Mouse (Mus musculus) c-Kit-negative CD71-positive TER-119-positive erythroid progenitor cells, embryonic 14.5 days (primary cell): Measurements from ENCODE around the gene St8sia1.

ENCODE experiments used
- DNase-seq: peaks from one replicate; pipeline ENCODE4 v3.0.0-alpha.2; 2013; ENCODE audit warnings: low read depth, low spot score

The St8sia1 gene

DNA sequence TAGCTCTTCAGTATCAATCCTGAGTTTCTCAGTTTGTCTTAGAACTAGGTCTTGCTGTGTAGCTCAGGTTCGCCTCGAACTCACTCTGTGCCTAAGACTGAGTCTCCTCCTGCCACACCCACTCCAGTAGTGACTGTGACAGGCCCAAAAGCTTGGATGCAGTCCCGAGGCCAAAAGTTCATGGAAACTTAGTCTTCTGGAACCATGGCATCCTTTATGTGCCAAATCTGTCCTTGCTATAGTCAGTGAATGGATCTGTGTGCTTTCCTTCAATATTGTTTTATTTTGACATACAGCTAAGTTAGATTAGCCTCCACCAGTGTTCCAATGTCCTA is 54.5 kb downstream of the St8sia1 start:
- DNase-seq = no peak

DNA sequence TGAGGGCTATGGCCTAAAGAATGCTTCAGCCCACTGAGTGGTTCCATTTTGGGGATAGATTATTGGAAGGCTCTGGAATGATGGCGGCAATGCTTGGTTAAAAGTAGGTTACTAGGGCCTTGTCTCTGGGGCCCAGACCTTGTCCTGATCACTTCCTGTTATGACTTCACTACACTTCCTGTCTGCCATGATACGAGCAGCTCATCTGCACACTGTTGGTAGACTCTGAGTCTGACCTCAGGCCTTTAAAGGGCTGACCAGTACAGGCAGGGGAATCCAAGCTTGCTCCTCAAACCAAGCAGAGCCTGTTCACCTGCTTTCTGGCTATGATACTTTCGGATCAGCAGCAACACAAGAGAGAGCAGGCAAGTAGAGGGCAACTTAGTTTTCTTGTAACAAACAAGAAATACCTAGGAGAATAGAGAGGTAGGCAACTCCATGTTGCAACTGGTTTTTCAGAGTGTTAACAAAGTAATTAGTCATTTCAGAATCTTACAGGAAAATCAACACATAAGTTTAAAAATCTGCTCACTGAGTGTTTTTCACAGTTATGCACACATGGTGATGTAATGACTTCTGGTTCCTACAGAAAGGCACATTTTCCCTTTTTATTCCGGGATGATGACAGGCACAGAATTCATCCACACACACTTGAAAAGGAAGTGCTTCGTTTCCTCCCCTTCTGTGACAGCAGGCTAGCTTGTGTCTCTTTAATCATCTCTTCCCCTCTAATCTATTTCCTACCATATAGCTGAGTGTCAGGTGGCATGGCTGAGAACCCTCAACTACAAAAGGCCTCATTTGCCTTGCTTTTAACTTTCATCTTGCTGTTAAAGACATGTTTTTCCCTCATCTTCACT is 55.1 kb downstream of the St8sia1 start:
- no peak for DNase-seq

DNA sequence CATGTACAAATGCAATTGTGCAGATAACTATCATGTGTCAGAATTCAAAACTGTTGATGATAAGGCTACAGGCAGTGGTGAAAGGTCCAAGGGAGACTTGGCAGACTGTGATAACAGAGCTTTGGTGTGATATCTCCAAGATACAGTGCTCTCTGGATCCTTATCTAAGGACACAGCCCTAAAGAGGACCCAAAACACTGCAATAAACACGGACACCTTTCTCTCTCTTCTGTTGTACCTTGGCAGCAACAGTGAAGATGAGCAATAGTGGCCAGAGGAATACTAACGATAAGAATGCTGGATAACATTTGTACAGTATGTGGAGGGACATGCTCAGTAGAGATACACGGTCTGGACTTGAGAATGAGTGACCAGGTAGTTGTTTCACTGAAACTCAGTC is 55.8 kb downstream of the St8sia1 start:
- DNase-seq = no peak

DNA sequence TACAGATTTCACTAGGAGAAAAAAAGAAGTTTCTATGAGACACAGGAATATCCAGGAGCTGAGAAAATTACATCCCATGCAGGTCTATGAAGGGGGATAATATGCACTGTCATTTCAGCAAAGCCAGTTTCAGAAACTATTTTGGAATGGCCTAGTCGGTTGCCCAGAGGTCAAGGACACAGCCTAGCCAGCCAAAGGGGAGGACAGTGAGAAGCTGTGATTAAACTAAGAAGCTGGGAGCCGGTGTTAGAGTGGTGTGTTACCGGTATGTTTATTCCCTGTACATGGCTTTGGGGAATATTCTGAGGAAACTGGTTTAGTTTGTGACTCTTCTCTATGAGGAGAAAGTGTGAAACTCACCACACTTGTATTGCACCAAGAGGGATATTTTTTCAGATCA is 68.9 kb downstream of the St8sia1 start:
- DNase-seq = no peak

DNA sequence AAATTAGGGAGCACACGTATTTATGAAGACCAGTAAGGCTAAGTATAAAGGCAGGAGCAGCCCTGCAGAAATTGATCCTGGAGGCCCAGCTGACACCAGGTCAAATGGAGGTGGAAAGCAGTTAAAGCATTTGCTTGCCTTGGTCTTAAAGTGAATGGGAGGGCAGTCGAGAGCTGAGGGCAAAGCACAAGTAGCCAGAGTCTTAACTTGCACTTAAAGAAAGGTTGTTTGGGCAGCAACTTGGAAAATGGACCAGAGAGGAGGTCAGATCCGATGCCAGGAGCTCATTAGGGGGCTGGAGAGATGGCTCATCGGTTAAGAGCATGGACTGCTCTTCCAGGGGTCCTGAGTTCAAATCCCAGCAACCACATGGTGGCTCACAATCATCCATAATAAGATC is 70.5 kb downstream of the St8sia1 start:
- DNase-seq = no peak

DNA sequence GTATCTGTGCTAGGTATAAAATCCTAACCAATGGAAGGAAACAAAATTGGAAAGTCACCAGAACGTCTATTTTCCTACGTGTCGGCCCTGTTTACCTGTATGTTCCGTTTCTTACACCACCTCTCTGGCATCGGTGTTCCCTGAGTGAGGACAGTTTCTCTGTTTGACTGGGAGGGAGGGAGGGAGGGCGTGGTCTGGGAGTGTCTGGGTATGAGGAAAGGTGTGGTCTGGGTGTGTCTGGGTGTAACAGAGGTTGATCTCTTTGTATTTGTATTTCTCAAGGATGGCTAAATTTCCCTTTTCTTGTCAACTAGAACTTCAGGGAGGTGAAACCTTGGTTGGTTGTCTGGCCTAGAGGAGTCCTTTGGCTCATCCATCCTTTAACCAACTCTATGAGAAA is 73.9 kb downstream of the St8sia1 start:
- DNase-seq = no peak

DNA sequence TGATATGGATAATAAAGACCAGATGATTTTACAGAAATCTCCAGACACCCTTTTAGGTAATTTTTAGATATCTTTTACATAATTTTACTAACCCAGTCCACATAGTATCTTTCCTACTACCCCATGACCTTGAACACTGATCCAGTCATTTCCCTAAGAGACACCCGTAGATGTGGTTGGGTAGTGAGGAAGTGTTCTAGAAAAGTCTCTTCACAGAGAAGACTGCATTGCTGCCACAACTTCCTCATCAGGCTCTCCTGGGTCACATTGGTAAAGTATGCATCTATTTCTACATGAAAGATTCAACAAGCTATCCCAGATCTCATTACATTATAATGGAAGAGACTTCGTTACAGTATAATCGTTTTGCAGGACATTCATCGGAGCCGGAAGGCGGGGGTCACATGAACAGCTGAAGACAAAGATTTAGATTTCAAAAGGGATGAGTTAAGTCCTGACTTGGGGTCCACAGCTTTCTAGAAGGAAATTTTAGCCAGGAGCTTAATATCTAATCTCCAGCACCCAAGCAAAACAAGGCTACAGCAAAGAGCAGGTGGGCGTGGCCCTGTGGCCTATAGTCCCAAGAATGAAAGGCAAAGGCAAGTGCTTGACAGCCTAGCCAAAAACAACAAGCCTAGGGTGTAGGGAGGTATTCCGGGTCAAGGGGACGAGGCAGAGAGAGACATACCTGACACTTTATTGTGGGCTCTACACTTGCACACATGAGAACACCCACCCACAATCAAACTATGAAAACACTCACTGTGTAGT is 75.1 kb downstream of the St8sia1 start:
- no peak for DNase-seq

DNA sequence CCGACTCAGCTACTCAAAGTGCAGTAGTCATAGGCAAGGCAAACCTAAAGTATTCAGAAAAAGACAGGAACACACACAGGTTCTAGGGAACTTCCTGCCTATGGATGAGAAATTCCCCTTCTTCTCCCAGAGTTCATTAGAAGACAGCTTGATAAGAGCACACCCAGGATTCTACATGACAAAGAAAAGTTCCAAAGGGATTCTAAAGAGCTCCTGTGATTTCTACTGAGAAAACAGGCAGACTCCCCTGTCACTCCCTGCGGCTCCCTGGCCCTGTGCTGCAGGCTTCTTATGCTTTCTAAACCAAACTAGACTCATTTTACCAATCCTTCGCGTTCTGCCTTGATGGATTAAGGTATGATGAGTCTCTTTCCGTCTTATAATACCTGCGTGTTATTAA is 75.9 kb downstream of the St8sia1 start:
- DNase-seq = no peak

DNA sequence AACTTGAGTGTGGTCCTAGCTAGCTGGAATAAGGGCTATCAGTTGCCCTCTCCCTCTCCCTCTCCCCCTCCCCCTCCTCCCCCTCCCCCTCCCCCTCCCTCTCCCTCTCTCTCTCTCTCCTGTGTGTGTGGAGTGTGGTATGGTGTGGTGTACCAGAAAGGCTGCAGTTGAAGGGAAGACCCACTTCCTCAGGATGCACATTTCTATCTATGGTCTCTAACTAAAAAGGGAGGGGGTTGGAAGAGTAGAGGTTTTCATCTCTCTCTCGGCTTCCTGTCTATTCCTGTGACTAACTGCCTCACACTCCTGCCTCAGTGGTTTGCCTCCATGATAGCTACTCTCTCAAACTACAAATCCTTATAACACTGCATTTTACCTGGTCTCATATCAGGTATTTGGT is 76.9 kb downstream of the St8sia1 start:
- DNase-seq = no peak

DNA sequence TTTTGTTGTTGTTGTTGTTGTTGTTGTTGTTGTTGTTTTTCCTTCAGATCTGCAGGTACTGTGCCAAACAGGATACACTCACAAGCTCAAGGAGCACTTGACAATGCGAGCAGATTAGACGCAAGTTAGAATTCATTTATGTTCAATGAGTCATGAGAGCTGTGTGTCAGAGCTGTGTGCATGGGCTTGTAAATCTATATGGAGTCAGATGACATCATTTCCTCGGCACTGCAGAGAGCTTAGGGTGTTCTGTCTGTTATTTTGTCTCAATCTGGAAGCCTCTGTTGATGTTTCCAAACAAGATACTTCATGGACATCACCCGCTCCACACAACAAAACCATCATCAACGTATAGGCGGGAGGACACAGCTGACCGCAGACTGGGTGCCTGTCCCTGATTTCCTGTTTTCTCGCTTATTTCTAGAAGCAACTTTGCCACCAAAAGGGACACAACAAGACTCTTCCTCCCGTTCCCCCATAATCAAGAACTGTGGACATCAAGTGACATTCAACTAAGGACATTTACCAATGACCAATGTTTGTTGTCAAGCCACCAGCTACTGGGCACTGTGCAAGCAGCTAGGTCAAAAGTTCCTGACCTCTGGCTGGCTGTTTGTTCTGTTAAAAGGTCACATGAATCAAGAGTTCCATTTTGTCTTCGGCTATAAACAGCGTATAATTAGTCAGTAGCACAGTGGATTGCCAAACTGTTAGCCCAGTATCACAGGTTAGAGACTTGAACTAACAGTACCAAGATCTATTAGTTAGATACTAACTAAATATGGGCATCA is 78.7 kb downstream of the St8sia1 start:
- DNase-seq = no peak

DNA sequence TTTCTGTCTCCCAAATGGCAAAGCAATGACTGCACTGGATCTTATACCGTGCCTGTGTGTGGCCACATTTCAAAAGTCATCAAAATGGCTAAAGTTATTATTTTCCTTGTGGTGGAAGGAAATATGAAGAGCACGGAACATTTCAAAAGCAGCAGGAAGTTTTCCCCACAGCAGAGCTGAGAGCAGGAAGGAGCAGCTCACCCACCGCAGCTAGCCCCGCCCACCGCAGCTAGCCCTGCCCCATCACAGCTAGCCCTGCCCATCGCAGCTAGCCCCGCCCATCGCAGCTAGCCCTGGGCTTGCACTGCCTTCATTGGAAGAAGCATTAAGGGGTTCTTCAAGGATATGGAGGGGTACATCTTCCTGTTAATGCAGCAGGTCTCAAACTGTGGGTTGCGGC is 80.1 kb downstream of the St8sia1 start:
- no peak for DNase-seq

DNA sequence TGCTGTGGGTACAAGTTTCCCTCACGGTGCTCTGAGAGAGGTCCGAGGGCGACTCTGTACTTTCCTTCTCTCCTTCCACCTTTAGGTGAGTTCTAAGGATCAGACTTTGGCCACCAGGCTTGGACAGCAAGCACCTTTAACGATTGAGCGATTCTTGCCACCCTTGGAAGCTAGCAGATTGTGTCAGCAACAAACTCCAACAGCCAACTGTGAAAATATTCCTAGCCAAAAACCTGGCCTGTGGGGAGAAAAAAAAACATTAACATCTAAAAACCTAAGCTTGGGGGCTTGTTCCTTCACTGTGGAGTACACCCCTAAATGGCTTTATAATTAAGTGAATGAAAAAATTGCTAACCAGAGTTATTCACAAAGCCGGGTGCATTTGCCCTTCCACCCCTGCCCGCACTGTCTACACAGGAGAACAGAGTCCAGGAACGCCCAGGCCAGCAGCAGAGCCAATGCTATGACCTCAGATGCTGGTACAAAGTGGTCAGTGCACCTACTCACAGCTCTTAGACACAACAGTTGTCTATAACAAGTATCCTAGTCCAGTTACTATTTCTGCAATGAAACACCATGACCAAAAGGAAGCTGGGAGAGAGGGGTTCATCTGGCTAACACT is 83.3 kb downstream of the St8sia1 start:
- DNase-seq = no peak

DNA sequence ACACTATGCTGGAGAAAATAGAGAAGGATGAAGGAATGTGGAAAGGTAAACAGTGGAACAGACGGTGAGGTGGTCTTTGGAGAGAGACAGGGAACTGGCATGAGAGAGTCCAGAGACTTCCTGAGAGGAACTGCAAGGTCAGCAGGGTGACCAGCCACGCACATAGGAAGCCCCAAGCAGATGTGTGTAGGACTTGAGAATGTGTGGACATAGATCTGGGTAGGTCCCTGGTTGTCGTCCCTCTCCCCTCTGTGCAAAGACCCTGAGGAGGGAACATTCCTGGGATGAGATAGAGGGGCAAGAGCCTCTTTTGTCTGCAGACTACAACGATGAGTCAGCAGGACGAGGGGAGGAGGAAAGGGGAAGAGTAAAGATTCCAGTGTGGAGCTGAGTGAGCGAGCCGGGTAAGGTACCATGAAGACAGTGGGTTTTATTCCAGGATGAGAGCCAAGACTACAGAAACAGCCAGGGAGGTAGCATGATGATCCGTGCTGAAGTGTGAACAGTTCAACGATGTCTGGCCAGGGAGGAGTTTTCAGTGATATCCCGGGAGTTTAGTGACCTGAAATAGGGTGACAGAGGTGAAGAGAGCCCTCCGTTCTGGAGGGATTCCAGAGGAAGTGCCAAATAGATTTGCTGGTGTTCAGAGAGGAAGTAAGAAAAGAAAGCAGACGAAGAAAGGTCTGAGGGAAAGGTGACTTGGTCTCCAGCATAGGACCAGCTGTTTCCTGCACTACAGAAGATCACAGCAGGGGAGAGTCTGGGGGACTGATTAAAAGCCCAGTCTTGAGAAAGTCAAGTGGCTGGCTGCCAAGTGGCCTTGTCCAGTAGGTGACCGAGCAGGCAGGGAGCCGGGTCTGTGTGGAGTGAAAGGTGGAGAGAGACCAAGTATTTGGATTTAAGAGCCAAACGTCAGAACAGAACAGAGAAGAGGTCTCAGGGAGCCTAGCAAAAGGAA is 85.2 kb downstream of the St8sia1 start:
- no peak for DNase-seq

DNA sequence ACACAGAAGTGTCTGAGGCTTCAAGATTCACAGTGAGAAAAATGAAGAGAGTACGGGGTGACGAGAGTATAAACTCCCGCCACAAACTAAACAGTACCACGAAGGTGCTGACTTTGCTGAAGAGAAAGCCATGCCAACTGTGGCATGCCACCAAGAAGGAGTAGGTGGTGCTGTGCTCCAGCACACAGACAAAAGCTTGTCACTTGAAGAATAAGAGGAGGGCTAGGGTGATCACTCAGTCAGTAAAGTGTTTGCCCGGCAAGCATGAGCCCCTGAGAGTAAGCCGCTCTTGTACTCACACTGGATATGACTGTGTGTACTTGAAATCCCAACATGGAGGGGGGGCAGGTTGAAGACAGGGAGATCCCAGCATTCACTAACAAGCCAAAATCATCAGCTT is 87.0 kb downstream of the St8sia1 start:
- DNase-seq = no peak

DNA sequence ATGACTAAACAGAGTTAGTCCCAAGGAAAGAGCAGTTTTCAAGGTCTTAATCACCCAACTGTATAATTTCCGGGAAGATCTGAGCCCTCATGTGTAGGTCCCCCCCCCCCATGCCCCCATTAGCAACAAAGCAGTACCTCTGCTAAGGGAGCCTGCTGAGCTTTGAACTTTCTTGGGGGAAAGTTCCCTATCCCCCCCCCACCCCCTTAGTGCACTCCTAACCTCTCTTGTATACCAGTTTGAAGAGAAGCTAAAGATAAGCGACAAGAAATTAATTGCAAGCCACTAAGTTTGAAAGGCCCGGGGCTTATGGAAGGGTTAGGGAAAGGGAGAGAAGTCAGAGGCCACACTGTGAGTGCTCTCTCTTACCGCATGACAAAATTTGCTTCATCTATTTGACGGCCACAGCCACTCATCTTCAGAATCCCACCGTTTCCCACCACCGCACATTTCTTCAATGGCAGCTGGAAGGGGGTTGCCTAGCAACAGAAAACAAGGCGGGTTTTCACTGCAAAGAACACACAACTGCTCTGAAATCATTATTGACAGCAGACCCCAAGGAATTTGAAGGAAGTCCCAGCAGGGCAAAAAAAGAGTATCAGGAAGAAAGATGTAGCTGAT is 87.9 kb downstream of the St8sia1 start:
- DNase-seq = no peak

DNA sequence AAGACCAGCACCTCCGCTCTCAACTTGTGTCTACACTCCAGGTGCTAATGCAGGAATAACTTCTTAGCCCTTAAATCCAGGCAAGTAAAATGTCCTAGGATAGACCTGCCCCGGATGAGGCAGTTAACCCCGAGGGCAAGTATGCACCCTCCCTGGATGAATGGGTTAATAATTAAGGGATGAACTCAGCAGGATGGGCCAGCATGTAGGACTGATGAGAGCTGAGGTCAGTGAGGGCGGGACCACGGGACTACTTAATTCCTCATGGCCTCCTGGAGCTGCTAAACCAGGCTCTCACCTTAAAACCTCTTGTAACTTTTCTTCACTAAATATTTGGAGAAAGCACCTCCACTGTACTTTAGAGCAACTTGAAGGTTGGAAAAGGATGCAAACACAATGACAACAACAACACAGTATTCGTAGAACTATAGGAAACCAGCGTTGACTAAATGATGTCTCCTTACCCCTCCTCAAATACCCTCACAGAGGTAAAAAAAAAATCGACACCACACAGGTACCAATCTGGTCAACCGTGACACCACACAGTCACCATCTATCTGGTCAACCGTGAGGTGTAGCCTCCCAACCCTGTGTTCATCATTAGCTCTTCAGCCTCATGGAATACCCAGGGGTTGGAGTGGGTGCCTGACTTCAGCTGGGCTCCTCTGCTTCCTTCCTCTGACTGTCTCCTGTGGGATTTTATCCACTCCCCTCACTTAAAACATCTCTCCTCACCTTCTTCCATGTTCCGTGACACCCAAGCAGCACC is 90.3 kb downstream of the St8sia1 start:
- no peak for DNase-seq

DNA sequence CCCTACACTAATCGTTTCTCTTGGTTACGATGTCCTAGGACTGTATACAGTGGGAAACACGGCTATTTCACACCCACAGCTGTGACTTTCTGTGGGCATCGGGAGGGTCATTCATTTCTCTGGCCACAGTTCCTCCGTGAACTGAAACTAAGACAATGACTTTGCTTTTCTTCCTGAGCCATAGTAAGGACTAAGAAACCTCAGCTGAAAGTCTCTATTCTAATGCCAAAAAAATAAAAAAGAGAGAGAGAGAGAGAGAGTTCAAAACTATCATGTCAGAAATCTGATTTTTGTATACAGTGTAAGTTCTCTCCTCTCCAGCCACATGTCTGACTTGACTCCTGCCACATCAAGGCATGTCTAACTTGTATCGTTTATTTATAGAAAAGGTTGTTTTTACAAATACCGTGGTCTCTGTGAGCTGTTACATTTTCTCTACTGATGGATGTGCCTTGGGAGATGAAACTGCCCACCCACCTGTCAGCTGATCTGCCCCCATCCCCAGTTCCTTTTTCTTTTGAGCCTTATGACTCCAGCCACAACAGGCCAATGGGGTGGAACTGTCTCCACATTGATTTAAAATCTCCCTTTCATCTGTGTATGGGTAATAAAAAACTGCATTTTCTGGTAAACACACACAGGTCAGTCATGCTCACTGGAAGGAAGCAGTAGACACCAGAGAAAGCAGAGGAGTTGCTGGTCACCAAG is 94.4 kb downstream of the St8sia1 start:
- DNase-seq = no peak

DNA sequence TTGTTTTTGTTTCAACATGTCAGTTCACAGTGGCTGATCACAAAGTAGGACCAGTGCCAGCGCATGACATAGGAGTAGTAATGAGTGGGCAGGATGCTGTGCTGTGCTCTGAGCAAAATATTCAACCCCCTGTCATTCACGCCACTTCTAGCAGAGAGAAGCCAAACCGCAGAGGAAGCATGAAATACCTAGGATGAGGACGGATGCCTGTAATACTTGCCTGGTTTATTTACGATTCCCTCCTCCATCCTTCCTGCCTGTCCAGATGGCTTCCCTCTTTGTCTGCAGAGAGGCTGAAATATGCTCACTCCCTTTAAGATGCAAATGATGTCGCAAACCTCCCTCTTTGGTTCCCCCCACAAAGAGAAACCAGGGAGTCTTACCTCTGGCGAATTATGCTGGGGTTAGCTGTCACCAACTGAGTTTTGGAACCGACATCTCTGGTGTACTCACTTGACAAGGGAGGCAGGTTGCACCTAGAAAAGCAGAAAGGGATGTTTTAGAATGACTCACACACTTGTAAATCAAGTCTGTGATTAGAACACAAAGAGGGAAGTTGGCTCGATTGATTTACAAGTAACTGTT is 96.7 kb downstream of the St8sia1 start:
- DNase-seq = no peak

DNA sequence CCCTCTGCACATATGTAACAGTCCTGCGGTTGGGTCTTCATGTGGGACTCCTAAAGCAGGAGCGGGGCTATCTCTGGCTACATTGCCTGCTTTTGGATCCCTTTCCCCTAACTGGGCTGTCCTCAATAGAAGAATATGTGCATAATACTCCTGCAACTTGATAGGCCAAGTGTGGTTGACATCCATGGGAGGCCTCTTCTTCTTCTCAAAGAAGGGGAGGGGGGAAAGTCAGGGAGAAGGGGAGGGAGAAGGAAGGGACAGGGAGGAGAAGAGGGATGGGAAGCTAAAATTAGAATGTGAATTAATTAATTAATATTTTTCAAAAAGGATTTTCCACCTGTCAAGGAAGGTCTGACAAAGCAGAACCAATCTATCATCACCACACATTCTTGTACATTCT is 97.2 kb downstream of the St8sia1 start:
- DNase-seq = no peak
